Mouse (Mus musculus): ENCODE data around the gene Creb3l1. TPM values are rescaled to one million over a fixed set of nuclear protein-coding genes. Genes with fewer than 3 reads are reported as not detected.

Gene Creb3l1
- total RNA-seq, 2 experiments from 2014 or later = 3.2 to 3.6 TPM

GRCm38 (mm10) chr2:91964610-91965204, 59.6 kb downstream of the Creb3l1 start:
- no peak for DNase-seq (ENCODE audit: low spot score in 2 of 2)
- no peak for TF ChIP-seq CTCF (conservative IDR thresholded peaks at IDR 0.05)
- no peak overlapping the region for H3K4me3 ChIP-seq
- H3K27ac ChIP-seq = peak overlapping the region; percentile 97; the same call in 1 of the 2 replicates

GRCm38 (mm10) chr2:91963443-91963932, 60.8 kb downstream of the Creb3l1 start:
- Histone ChIP-seq H3K4me3 (peak overlapping the region; percentile 86), H3K27ac (peak overlapping the region; percentile 97)
- DNase-seq (ENCODE audit: low spot score in 2 of 2) = peak; percentile 93 to 96
- peak; percentile 90 for TF ChIP-seq CTCF (conservative IDR thresholded peaks at IDR 0.05)

DNA sequence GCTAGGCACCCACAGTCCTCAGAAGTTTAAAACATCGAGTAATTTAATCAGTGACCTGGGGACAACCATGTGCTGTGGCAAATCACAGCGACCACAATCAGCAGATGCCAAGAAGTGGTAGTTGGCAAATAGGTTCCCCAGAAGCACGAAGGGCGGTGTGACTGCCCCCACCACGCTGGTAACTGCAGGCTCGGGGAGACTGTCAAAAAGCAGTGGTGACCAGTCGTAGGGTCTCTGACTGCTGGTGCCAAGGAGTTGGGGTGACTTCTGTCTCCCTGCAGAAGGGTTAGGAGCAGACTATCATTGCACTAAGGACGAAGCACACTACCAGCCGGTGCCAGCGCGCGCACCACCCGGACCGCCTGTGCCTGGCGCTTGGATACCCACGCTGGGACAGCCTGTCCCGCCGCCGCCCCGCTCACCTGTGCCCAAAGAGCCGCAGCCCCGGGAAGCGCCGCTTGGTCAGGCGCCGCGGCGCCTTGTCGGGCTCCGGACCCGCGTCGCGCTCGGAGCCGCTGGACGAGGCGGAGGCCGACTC, 61.4 kb downstream of the Creb3l1 start:
- no peak for TF ChIP-seq CTCF (conservative IDR thresholded peaks at IDR 0.05)
- peak overlapping the region; percentile 86 for H3K4me3 ChIP-seq
- peak overlapping the region; percentile 97 for H3K27ac ChIP-seq
- no peak for DNase-seq (ENCODE audit: low spot score in 2 of 2)

- no peak for DNase-seq (ENCODE audit: low spot score in 2 of 2)
- no peak for TF ChIP-seq CTCF (conservative IDR thresholded peaks at IDR 0.05)
- Histone ChIP-seq H3K27ac (peak overlapping the region; percentile 97), H3K4me3 (peak overlapping the region; percentile 86)
Measured at GRCm38 (mm10) chr2:91961901-91962761, 62.2 kb downstream of the Creb3l1 start.

- peak overlapping the region; percentile 89 for H3K27ac ChIP-seq
- TF ChIP-seq CTCF (conservative IDR thresholded peaks at IDR 0.05) = no peak
- peak overlapping the region; percentile 38; the same call in 1 of the 2 replicates for H3K4me3 ChIP-seq
- no peak for DNase-seq (ENCODE audit: low spot score in 2 of 2)
Measured at GRCm38 (mm10) chr2:91960459-91960858, 63.8 kb downstream of the Creb3l1 start.

DNA sequence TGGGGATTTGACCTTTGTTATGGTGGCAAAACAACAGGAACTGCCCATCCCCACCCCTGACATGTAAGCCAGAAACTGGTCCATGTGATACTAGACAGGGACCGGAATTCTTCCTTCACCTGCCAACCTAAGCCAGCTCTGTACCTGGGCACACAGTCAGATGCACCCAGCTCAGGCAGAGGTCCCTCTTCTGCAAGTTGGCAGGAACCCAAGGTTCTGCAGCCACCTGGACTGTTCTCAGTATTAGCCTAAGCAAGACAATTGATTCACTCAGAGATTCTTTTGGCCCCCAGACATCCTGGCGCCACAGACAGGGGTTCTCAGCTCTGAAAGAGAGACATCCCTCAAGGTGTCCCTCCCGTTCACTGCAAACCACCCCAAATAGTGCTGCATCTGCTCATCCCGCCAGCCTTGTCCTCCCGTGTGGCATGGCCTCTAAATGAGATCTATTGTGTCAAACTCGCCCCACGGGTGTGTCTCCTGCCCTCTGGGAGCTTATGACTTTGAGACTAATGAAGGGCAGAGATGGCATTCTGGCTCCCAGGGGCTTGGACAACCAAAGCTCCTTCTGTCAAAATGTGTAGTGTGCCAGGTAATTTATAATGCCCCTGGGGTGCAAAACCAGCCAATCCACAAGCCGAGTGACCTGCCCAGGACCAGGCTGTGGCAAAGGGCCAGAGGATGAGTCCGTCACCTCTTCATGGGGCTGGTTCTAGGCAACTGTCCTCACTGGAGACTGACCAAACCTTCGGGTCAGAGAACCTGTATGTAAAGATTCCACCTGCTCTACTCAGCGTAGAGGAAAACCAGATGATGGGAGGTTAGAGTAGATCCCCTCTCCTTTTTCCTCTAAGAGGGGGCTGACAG, 64.5 kb downstream of the Creb3l1 start:
- Histone ChIP-seq H3K4me3 (peak overlapping the region; percentile 38), H3K27ac (peak overlapping the region; percentile 89)
- no peak for TF ChIP-seq CTCF (conservative IDR thresholded peaks at IDR 0.05)
- DNase-seq (ENCODE audit: low spot score in 2 of 2) = no peak

- peak in 1 of 2 experiments; percentile 61 for DNase-seq (ENCODE audit: low spot score in 2 of 2)
- peak overlapping the region; percentile 38 for H3K4me3 ChIP-seq
- TF ChIP-seq CTCF (conservative IDR thresholded peaks at IDR 0.05) = peak; percentile 89
- peak overlapping the region; percentile 89 for H3K27ac ChIP-seq
Measured at GRCm38 (mm10) chr2:91958701-91959457, 65.4 kb downstream of the Creb3l1 start.

GRCm38 (mm10) chr2:91958049-91958448, 66.3 kb downstream of the Creb3l1 start:
- peak overlapping the region; percentile 89 for H3K27ac ChIP-seq

DNA sequence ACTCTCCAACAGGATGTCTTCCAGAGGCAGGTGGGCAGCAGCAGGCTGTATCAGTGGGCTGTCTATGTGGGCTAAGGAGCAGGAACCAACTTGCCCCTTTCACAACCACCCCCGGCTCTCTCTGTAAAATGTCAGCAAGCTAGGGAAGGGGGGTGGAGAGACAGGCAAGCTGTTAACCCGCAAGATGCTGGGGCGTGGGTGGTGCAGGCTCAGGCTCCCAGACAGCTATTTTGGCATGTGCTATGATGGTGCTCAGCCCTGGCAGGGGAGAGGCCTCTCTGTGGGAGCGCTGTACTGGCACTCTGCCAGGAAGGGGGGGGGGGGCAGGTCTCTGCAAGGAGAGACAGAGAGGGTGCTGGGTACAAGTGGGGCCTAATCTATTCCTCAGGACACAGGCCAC, 67.2 kb downstream of the Creb3l1 start:
- Histone ChIP-seq H3K27ac (peak overlapping the region; percentile 89), H3K4me3 (no peak overlapping the region; the same call in 1 of the 2 replicates)
- peak; percentile 87 to 94 for DNase-seq (ENCODE audit: low spot score in 2 of 2)
- TF ChIP-seq CTCF (conservative IDR thresholded peaks at IDR 0.05) = no peak

More at GRCm38 (mm10) chr2:91958049-91958448, 66.3 kb downstream of the Creb3l1 start:
- TF ChIP-seq CTCF (conservative IDR thresholded peaks at IDR 0.05) = no peak
- no peak overlapping the region for H3K4me3 ChIP-seq
- no peak for DNase-seq (ENCODE audit: low spot score in 2 of 2)

- TF ChIP-seq CTCF (conservative IDR thresholded peaks at IDR 0.05) = no peak
- Histone ChIP-seq H3K27ac (peak overlapping the region; percentile 89), H3K4me3 (no peak overlapping the region)
- DNase-seq (ENCODE audit: low spot score in 2 of 2) = no peak
Measured at GRCm38 (mm10) chr2:91955875-91956274, 68.4 kb downstream of the Creb3l1 start.

- Histone ChIP-seq H3K27ac (peak overlapping the region; percentile 89), H3K4me3 (no peak overlapping the region)
- no peak for TF ChIP-seq CTCF (conservative IDR thresholded peaks at IDR 0.05)
- DNase-seq (ENCODE audit: low spot score in 2 of 2) = no peak
Measured at GRCm38 (mm10) chr2:91955121-91955591, 69.1 kb downstream of the Creb3l1 start.
